Mouse (Mus musculus) thymus, adult 18-20 months (tissue): ENCODE results near the gene Ergic3.

Experiments
- DNase-seq, 2 experiments: peaks; one replicate each; pipeline ENCODE4 v3.0.0; 2022; ENCODE audit warnings: mixed read lengths in 2 of 2

The Ergic3 gene

DNA sequence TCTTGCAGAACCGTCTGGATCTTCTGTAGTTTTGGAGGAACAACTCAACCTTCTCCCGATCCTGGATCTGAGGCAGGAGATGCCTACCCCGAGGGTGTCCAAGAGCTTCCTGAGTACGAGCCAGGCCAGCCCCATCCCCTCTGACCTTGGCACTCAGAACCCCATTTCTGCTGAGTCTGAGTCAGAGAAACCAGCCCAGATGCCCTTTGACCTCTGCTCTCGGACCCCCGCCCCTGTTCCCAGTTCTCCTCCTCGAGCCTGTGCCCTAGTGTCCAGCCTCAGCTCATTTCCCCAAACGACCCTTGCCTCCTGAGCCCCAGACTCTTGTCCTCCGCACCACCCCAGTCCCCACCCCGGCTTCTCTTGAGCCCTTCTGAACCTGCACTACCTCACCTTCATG, 58.3 kb downstream of the Ergic3 start:
- no peak for DNase-seq
